Mouse (Mus musculus): ENCODE measurements around the gene Tubb2a. TPM values are rescaled to one million over a fixed set of nuclear protein-coding genes. Genes with fewer than 3 reads are reported as not detected.
"Not testable (repeated sequence)": the region's sequence is repeated elsewhere in the genome, so short reads cannot be mapped to it uniquely, and the experiment has no call there.

Tubb2a gene
- polyA plus RNA-seq, 1 experiment from 2014 or later, result 115 TPM

- Histone ChIP-seq H3K4me3 (no peak overlapping the region), H3K36me3 (no peaks in the 10 kb centered on the region), H3K4me1 (peaks cover 20% of the 10 kb centered on the region), H3K27me3 (ENCODE audit: insufficient read depth, poor library complexity, severe bottlenecking) (peaks cover 12% of the 10 kb centered on the region; the same call in 1 of the 2 replicates), H3K27ac (no peak overlapping the region), H3K9me3 (no peaks in the 10 kb centered on the region)
- DNase-seq (ENCODE audit: low spot score), result no peak
- 71% methylated on average over 9 of the region's 9 CpGs for WGBS
Observed at GRCm38 (mm10) chr13:34084026-34084750, 6.4 kb upstream of the Tubb2a start.

- Histone ChIP-seq H3K9me3 (no peaks in the 10 kb centered on the region), H3K4me1 (peaks cover 16% of the 10 kb centered on the region), H3K27me3 (ENCODE audit: insufficient read depth, poor library complexity, severe bottlenecking) (peaks cover 16% of the 10 kb centered on the region; the same call in 1 of the 2 replicates), H3K27ac (no peak overlapping the region), H3K36me3 (no peaks in the 10 kb centered on the region), H3K4me3 (no peak overlapping the region)
- 81% methylated on average over 4 of the region's 4 CpGs for WGBS
- DNase-seq (ENCODE audit: low spot score), result no peak
Observed at GRCm38 (mm10) chr13:34081926-34082325, 4.1 kb upstream of the Tubb2a start.

GRCm38 (mm10) chr13:34079801-34080200 is 2.0 kb upstream of the Tubb2a start:
- Histone ChIP-seq H3K27ac (no peak overlapping the region), H3K9me3 (no peaks in the 10 kb centered on the region), H3K4me3 (no peak overlapping the region), H3K4me1 (peaks cover 17% of the 10 kb centered on the region), H3K27me3 (ENCODE audit: insufficient read depth, poor library complexity, severe bottlenecking) (peaks cover 16% of the 10 kb centered on the region; the same call in 1 of the 2 replicates), H3K36me3 (peaks cover 7% of the 10 kb centered on the region; the same call in 1 of the 2 replicates)
- DNase-seq (ENCODE audit: low spot score), result no peak
- WGBS, result 73% methylated on average over 3 of the region's 3 CpGs

- Histone ChIP-seq H3K4me1 (peaks cover 17% of the 10 kb centered on the region), H3K36me3 (peaks cover 7% of the 10 kb centered on the region; the same call in 1 of the 2 replicates), H3K9me3 (no peaks in the 10 kb centered on the region), H3K27ac (peak overlapping the region; percentile 87), H3K4me3 (peak overlapping the region; percentile 81), H3K27me3 (ENCODE audit: insufficient read depth, poor library complexity, severe bottlenecking) (peaks cover 16% of the 10 kb centered on the region; the same call in 1 of the 2 replicates)
- DNase-seq (ENCODE audit: low spot score), result no peak
- WGBS, result 38% methylated on average over 16 of the region's 16 CpGs
Observed at GRCm38 (mm10) chr13:34078500-34079280, 883 bp upstream of the Tubb2a start.

GRCm38 (mm10) chr13:34076561-34077491 is 981 bp downstream of the Tubb2a start:
- DNase-seq (ENCODE audit: low spot score), result no peak
- H3K4me1 ChIP-seq, result peaks cover 17% of the 10 kb centered on the region

GRCm38 (mm10) chr13:34075893-34076292 is 1.9 kb downstream of the Tubb2a start:
- H3K9me3 ChIP-seq; H3K27ac ChIP-seq; H3K4me3 ChIP-seq; H3K36me3 ChIP-seq; DNase-seq (ENCODE audit: low spot score): not testable (repeated sequence)
- Histone ChIP-seq H3K27me3 (ENCODE audit: insufficient read depth, poor library complexity, severe bottlenecking) (peaks cover 16% of the 10 kb centered on the region; the same call in 1 of the 2 replicates), H3K4me1 (peaks cover 17% of the 10 kb centered on the region)
- WGBS, result 84% methylated on average over 6 of the region's 6 CpGs

More at GRCm38 (mm10) chr13:34076561-34077491, 981 bp downstream of the Tubb2a start:
- Histone ChIP-seq H3K27ac (0 out of 2 replicates have a peak overlapping the region, but pooled peaks have one; percentile 4), H3K27me3 (ENCODE audit: insufficient read depth, poor library complexity, severe bottlenecking) (peaks cover 16% of the 10 kb centered on the region; the same call in 1 of the 2 replicates), H3K36me3 (peaks cover 7% of the 10 kb centered on the region; the same call in 1 of the 2 replicates), H3K9me3 (no peaks in the 10 kb centered on the region), H3K4me3 (peak overlapping the region; percentile 81)
- 55% methylated on average over 20 of the region's 20 CpGs for WGBS

- H3K36me3 ChIP-seq; DNase-seq (ENCODE audit: low spot score); H3K27me3 ChIP-seq (ENCODE audit: insufficient read depth, poor library complexity, severe bottlenecking); H3K4me3 ChIP-seq; H3K27ac ChIP-seq; H3K9me3 ChIP-seq: not testable (repeated sequence)
- H3K4me1 ChIP-seq, result peaks cover 25% of the 10 kb centered on the region
- WGBS, result 89% methylated on average over 11 of the region's 17 CpGs
Observed at GRCm38 (mm10) chr13:34074441-34074840, 3.4 kb downstream of the Tubb2a start.

- peaks cover 19% of the 10 kb centered on the region for H3K4me1 ChIP-seq
- no peak for DNase-seq (ENCODE audit: low spot score)
- 73% methylated on average over 3 of the region's 3 CpGs for WGBS
Observed at GRCm38 (mm10) chr13:34072847-34073246, 5.0 kb downstream of the Tubb2a start.

GRCm38 (mm10) chr13:34071836-34072235 is 6.0 kb downstream of the Tubb2a start:
- Histone ChIP-seq H3K9me3 (no peaks in the 10 kb centered on the region), H3K4me1 (peaks cover 19% of the 10 kb centered on the region), H3K27me3 (ENCODE audit: insufficient read depth, poor library complexity, severe bottlenecking) (no peaks in the 10 kb centered on the region), H3K27ac (no peak overlapping the region), H3K36me3 (peaks cover 14% of the 10 kb centered on the region; the same call in 1 of the 2 replicates), H3K4me3 (no peak overlapping the region)
- DNase-seq (ENCODE audit: low spot score), result no peak
- 86% methylated on average over 6 of the region's 6 CpGs for WGBS

More at GRCm38 (mm10) chr13:34072847-34073246, 5.0 kb downstream of the Tubb2a start:
- no peaks in the 10 kb centered on the region for H3K27me3 ChIP-seq (ENCODE audit: insufficient read depth, poor library complexity, severe bottlenecking)
- H3K27ac ChIP-seq, result no peak overlapping the region
- no peaks in the 10 kb centered on the region for H3K9me3 ChIP-seq
- no peak overlapping the region for H3K4me3 ChIP-seq
- H3K36me3 ChIP-seq, result peaks cover 14% of the 10 kb centered on the region; the same call in 1 of the 2 replicates

- Histone ChIP-seq H3K36me3 (peaks cover 8% of the 10 kb centered on the region; the same call in 1 of the 2 replicates), H3K4me1 (peaks cover 16% of the 10 kb centered on the region), H3K9me3 (no peaks in the 10 kb centered on the region), H3K27me3 (ENCODE audit: insufficient read depth, poor library complexity, severe bottlenecking) (no peaks in the 10 kb centered on the region), H3K27ac (no peak overlapping the region), H3K4me3 (no peak overlapping the region)
- WGBS, result 69% methylated on average over 4 of the region's 4 CpGs
- no peak for DNase-seq (ENCODE audit: low spot score)
Observed at GRCm38 (mm10) chr13:34070296-34070695, 7.5 kb downstream of the Tubb2a start.

GRCm38 (mm10) chr13:34066351-34066750 is 11.5 kb downstream of the Tubb2a start:
- Histone ChIP-seq H3K27me3 (ENCODE audit: insufficient read depth, poor library complexity, severe bottlenecking) (no peaks in the 10 kb centered on the region), H3K36me3 (peaks cover 29% of the 10 kb centered on the region; the same call in 1 of the 2 replicates), H3K9me3 (no peaks in the 10 kb centered on the region), H3K4me1 (peaks cover 16% of the 10 kb centered on the region), H3K27ac (no peak overlapping the region), H3K4me3 (no peak overlapping the region)
- 74% methylated on average over 1 of the region's 1 CpGs for WGBS
- DNase-seq (ENCODE audit: low spot score), result no peak

GRCm38 (mm10) chr13:34062466-34062865 is 15.3 kb downstream of the Tubb2a start:
- H3K9me3 ChIP-seq, result no peaks in the 10 kb centered on the region
- no peak overlapping the region for H3K27ac ChIP-seq
- H3K4me1 ChIP-seq, result peaks cover 6% of the 10 kb centered on the region; the same call in 1 of the 2 replicates
- H3K27me3 ChIP-seq (ENCODE audit: insufficient read depth, poor library complexity, severe bottlenecking), result no peaks in the 10 kb centered on the region
- H3K4me3 ChIP-seq, result no peak overlapping the region
- WGBS, result 80% methylated on average over 10 of the region's 10 CpGs
- peaks cover 33% of the 10 kb centered on the region; the same call in 1 of the 2 replicates for H3K36me3 ChIP-seq
- DNase-seq (ENCODE audit: low spot score), result no peak

All from heart, embryonic 10.5 days (tissue).